Mouse (Mus musculus) intestine, embryonic 16.5 days (tissue): ENCODE measurements around the gene Slc26a11. TPM values are rescaled to one million over a fixed set of nuclear protein-coding genes. Genes with fewer than 3 reads are reported as not detected.

Experiments
- ATAC-seq: fragments of 200-750 bp; cut with Nextera tagmentation; 2 replicates; pipeline ENCODE4 v1.8.0; 2017; ENCODE audit warnings: moderate TSS enrichment, moderate library complexity
- H3K27ac ChIP-seq: fragments of 300-500 bp; sonication (generic); 2 replicates; pipeline ENCODE4 v1.5.1; 2014; ENCODE audit warnings: mild to moderate bottlenecking, low read length
- H3K27me3 ChIP-seq: fragments of 300-500 bp; sonication (generic); replicated peaks from 2 replicates; pipeline ENCODE4 v1.6.1; 2014; ENCODE audit warnings: low read length, control low read depth, mixed read lengths; ENCODE audit not compliant: control insufficient read depth, insufficient read depth
- H3K36me3 ChIP-seq: fragments of 300-500 bp; sonication (generic); 2 replicates; pipeline ENCODE4 v1.6.1; 2014; ENCODE audit warnings: low read length, control low read depth; ENCODE audit not compliant: control insufficient read depth, insufficient read depth
- H3K4me1 ChIP-seq: fragments of 300-500 bp; sonication (generic); 2 replicates; pipeline ENCODE4 v1.6.1; 2014; ENCODE audit warnings: low read length, control low read depth, mixed read lengths; ENCODE audit not compliant: control insufficient read depth, insufficient read depth
- H3K4me2 ChIP-seq: fragments of 300-500 bp; sonication (generic); 2 replicates; pipeline ENCODE4 v1.6.1; 2014; ENCODE audit warnings: low read depth, low read length, control low read depth
- H3K4me3 ChIP-seq: fragments of 300-500 bp; sonication (generic); 2 replicates; pipeline ENCODE4 v1.5.1; 2014; ENCODE audit warnings: mild to moderate bottlenecking, low read length
- H3K9ac ChIP-seq: fragments of 300-500 bp; sonication (generic); 2 replicates; pipeline ENCODE4 v1.6.1; 2014; ENCODE audit warnings: low read depth, low read length
- H3K9me3 ChIP-seq: fragments of 300-500 bp; sonication (generic); 2 replicates; pipeline ENCODE4 v1.6.1; 2016; ENCODE audit warnings: low read length, control low read depth; ENCODE audit not compliant: control insufficient read depth
- WGBS: fragments of 180-500 bp; shearing (Covaris S2); extraction: QIAGEN DNeasy Blood & Tissue Kit; methylation state at CpG from one replicate; pipeline ENCODE4 v1.1.7; 2014; 5-methylcytosine and 5-hydroxymethylcytosine counted together
- polyA plus RNA-seq: library from polyadenylated mRNA; unstranded; fragments of >200 nt; fragmentation: Nextera tagmentation; extraction: Ambion mirVana; gene quantifications from 2 replicates; pipeline ENCODE4 v1.2.1, GENCODE M21; 2015

Slc26a11 gene
- polyA plus RNA-seq: 9.0 and 10.5 TPM in 2 replicates

DNA sequence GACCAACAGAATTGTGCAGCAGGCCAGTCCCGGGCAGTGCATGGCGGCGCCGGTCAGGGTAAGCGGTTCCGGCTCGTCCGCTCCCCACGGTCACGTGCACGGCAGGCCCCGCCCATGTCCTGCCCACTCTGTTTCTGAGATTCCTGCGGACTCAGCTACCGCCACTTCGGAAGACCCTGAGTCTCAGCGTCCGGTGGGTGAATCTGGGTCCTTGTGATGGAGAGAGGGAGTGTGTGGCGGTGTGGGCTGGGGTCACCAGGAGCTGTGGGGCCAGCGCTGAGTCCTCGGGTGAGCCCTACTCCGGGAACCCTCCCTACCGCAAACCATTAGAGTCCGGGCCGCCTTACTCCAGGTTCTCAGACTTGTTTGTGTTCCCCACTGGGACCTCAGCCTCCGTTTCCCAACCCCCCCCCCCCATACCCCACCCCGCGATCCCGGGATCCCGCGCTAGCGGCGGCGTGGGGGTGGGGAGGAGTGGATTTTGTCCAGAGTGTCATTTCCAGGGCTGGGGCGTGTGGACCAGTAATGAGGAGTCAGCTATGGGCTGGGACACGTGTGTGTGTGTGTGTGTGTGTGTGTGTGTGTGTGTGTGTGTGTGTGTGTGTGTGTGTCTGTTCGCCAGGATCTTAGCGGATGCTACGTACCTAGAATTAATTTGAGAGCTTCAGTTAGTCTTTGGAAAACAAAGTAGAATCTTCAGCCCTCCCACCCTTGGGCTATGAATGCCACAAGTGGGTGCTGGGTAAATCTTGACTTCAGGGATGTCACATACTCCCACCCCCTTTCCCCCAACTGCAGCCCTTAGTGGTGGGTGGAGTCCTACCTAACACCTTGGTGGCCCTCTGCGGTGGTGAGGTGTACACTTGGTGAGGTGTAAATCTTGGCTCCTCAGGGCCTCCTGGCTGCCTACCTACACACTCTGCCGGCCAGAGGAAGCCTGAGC is at the start of gene Slc26a11, which contains the start of gene Sgsh:
TSS of gene Slc26a11 (plus strand) at position 115 of the 943 bp plus-strand sequence.
TSS of gene Sgsh (minus strand) at position 94 of the 943 bp plus-strand sequence.
- H3K4me1 ChIP-seq: peaks cover 12% of the 10 kb centered on the region; the same call in 1 of the 2 replicates
- no peaks in the 10 kb centered on the region for H3K36me3 ChIP-seq
- no peaks in the 10 kb centered on the region for H3K9me3 ChIP-seq
- peak within 1 kb of the TSS; percentile 82 for H3K9ac ChIP-seq
- ATAC-seq: peak; percentile 97
- H3K4me2 ChIP-seq: peak within 1 kb of the TSS; percentile 82
- peak within 1 kb of the TSS; percentile 84 for H3K4me3 ChIP-seq
- H3K27ac ChIP-seq: peak within 1 kb of the TSS; percentile 82
- WGBS: 1% methylated on average over 40 of the region's 40 CpGs
- H3K27me3 ChIP-seq: no peaks in the 10 kb centered on the region

- no peaks in the 10 kb centered on the region for H3K36me3 ChIP-seq
- ATAC-seq: no peak
Measured at GRCm38 (mm10) chr11:119306762-119307657, 48.3 kb upstream of the Slc26a11 start.

GRCm38 (mm10) chr11:119307658-119307867 is 47.8 kb upstream of the Slc26a11 start, which contains the start of gene Card14:
Card14 (plus strand) TSS chr11:119307768.
- Histone ChIP-seq H3K36me3 (no peaks in the 10 kb centered on the region), H3K4me3 (no peak within 1 kb of the TSS), H3K9me3 (no peaks in the 10 kb centered on the region), H3K9ac (peak within 1 kb of the TSS; percentile 29), H3K4me2 (no peak within 1 kb of the TSS), H3K27me3 (no peaks in the 10 kb centered on the region), H3K27ac (no peak within 1 kb of the TSS), H3K4me1 (no peaks in the 10 kb centered on the region)
- 38% methylated on average over 1 of the region's 1 CpGs for WGBS
- ATAC-seq: no peak

More at GRCm38 (mm10) chr11:119306762-119307657, 48.3 kb upstream of the Slc26a11 start:
- Histone ChIP-seq H3K4me1 (no peaks in the 10 kb centered on the region), H3K4me3 (no peak overlapping the region), H3K27ac (no peak overlapping the region), H3K4me2 (no peak overlapping the region), H3K27me3 (no peaks in the 10 kb centered on the region), H3K9ac (no peak overlapping the region), H3K9me3 (no peaks in the 10 kb centered on the region)
- WGBS: 53% methylated on average over 13 of the region's 13 CpGs

DNA sequence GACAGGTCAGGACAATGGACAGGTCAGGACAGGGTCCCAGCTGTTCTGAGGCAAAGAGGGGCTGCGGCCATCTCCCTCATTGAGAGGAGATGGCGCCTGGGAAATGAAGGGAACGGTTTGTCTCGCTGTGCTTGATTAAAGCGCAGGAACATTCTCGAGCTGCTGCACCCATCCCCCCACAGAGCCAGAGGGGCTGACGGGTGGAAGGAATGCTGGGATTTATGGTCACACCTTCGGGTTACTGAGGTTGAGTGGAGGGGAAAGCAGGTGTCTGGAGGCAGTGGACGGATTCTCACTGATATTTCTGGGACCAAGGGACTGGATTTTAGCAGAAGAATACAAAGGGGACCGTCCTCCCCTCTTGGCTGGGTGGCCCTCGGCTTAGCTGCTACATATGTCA is 47.4 kb upstream of the Slc26a11 start:
- Histone ChIP-seq H3K27ac (no peak overlapping the region), H3K27me3 (no peaks in the 10 kb centered on the region), H3K9ac (peak overlapping the region; percentile 29), H3K4me1 (no peaks in the 10 kb centered on the region), H3K4me2 (no peak overlapping the region), H3K9me3 (no peaks in the 10 kb centered on the region), H3K4me3 (no peak overlapping the region), H3K36me3 (no peaks in the 10 kb centered on the region)
- WGBS: 26% methylated on average over 11 of the region's 11 CpGs
- no peak for ATAC-seq

GRCm38 (mm10) chr11:119310621-119311020 is 44.7 kb upstream of the Slc26a11 start:
- Histone ChIP-seq H3K4me2 (no peak overlapping the region), H3K36me3 (no peaks in the 10 kb centered on the region), H3K9me3 (no peaks in the 10 kb centered on the region), H3K4me3 (no peak overlapping the region), H3K9ac (no peak overlapping the region), H3K4me1 (no peaks in the 10 kb centered on the region), H3K27me3 (no peaks in the 10 kb centered on the region), H3K27ac (no peak overlapping the region)
- 9% methylated on average over 10 of the region's 10 CpGs for WGBS
- ATAC-seq: no peak

DNA sequence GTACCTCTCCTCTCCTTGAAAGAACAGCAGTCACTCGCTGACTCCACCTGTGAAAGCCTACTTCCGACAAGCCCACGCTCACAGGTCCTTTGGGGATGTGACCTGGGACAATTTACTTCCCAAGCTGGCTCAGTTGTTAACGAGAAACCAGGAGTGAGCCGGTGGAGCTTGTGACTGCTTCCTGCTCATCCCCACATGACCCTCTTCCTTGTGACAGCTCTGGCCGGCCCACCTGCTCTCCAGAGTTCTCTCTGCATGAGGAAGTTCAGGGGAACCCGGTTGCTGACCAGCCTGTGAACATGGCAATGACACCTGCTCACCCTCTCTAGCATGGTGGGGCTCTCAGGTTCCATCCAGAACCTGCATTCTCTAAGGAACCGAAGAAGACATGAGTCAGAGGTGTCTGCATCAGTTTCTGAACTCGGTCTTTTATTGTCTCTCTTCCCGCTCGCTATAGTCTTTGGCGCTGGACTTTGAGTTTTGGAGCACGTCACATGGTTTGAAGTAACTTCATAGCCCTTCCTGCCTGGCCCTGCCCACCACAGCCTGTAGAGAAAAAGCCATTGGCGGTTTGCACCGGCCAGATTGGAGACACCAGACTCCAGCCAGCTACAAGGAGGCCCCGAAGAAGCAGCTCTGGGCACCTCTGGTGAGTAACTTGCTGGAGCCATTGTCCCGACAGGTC is 41.0 kb upstream of the Slc26a11 start:
- 55% methylated on average over 17 of the region's 17 CpGs for WGBS
- Histone ChIP-seq H3K4me1 (no peaks in the 10 kb centered on the region), H3K36me3 (no peaks in the 10 kb centered on the region), H3K9ac (peak overlapping the region; percentile 63), H3K4me2 (peak overlapping the region; percentile 51), H3K4me3 (peak overlapping the region; percentile 37), H3K27ac (peak overlapping the region; percentile 93), H3K9me3 (no peaks in the 10 kb centered on the region), H3K27me3 (no peaks in the 10 kb centered on the region)
- peak; percentile 97 for ATAC-seq

GRCm38 (mm10) chr11:119316720-119317119 is 38.6 kb upstream of the Slc26a11 start:
- H3K36me3 ChIP-seq: no peaks in the 10 kb centered on the region
- 0 out of 2 replicates have a peak overlapping the region, but pooled peaks have one; percentile 10 for H3K9ac ChIP-seq
- ATAC-seq: no peak
- WGBS: 70% methylated on average over 4 of the region's 4 CpGs
- no peaks in the 10 kb centered on the region for H3K27me3 ChIP-seq
- H3K9me3 ChIP-seq: no peaks in the 10 kb centered on the region
- no peak overlapping the region for H3K27ac ChIP-seq
- no peak overlapping the region for H3K4me2 ChIP-seq
- no peaks in the 10 kb centered on the region for H3K4me1 ChIP-seq
- H3K4me3 ChIP-seq: no peak overlapping the region

GRCm38 (mm10) chr11:119322521-119322920 is 32.8 kb upstream of the Slc26a11 start:
- WGBS: 71% methylated on average over 13 of the region's 13 CpGs
- Histone ChIP-seq H3K27me3 (no peaks in the 10 kb centered on the region), H3K4me1 (no peaks in the 10 kb centered on the region), H3K27ac (no peak overlapping the region), H3K4me2 (no peak overlapping the region), H3K36me3 (no peaks in the 10 kb centered on the region; the same call in 1 of the 2 replicates), H3K9me3 (peaks cover 6% of the 10 kb centered on the region; the same call in 1 of the 2 replicates), H3K9ac (no peak overlapping the region), H3K4me3 (no peak overlapping the region)
- no peak for ATAC-seq
